Mouse (Mus musculus): ENCODE data around the gene Hadhb.

Gene Hadhb

GRCm38 (mm10) chr5:30154474-30155394 lies at the start of gene Hadhb, which contains the start of gene Hadha:
Hadhb (plus strand) TSS chr5:30155248.
Hadha (minus strand) TSS chr5:30155162.
- peak; percentile 94 for DNase-seq (ENCODE audit: low spot score)

- no peak for DNase-seq (ENCODE audit: low spot score)
Measured at GRCm38 (mm10) chr5:30105668-30106300, 49.3 kb upstream of the Hadhb start, which contains the start of gene 3110082J24Rik. 3110082J24Rik (minus strand) TSS chr5:30106086.

GRCm38 (mm10) chr5:30106756-30107155 lies 48.3 kb upstream of the Hadhb start:
- no peak for DNase-seq (ENCODE audit: low spot score)

- no peak for DNase-seq (ENCODE audit: low spot score)
Measured at GRCm38 (mm10) chr5:30107186-30107585, 47.9 kb upstream of the Hadhb start.

- DNase-seq (ENCODE audit: low spot score), result no peak
Measured at GRCm38 (mm10) chr5:30107611-30108041, 47.4 kb upstream of the Hadhb start.

- DNase-seq (ENCODE audit: low spot score), result no peak
Measured at GRCm38 (mm10) chr5:30108233-30108632, 46.8 kb upstream of the Hadhb start.

- DNase-seq (ENCODE audit: low spot score), result no peak
Measured at GRCm38 (mm10) chr5:30109899-30110298, 45.1 kb upstream of the Hadhb start.

GRCm38 (mm10) chr5:30110371-30111060 lies 44.5 kb upstream of the Hadhb start:
- no peak for DNase-seq (ENCODE audit: low spot score)

- DNase-seq (ENCODE audit: low spot score), result no peak
Measured at GRCm38 (mm10) chr5:30111126-30111525, 43.9 kb upstream of the Hadhb start.

GRCm38 (mm10) chr5:30111771-30112170 lies 43.3 kb upstream of the Hadhb start:
- DNase-seq (ENCODE audit: low spot score), result no peak

GRCm38 (mm10) chr5:30112533-30113068 lies 42.4 kb upstream of the Hadhb start:
- DNase-seq (ENCODE audit: low spot score), result no peak

GRCm38 (mm10) chr5:30113881-30114760 lies 40.9 kb upstream of the Hadhb start:
- peak; percentile 18 for DNase-seq (ENCODE audit: low spot score)

GRCm38 (mm10) chr5:30114761-30115140 lies 40.3 kb upstream of the Hadhb start:
- DNase-seq (ENCODE audit: low spot score), result no peak

- DNase-seq (ENCODE audit: low spot score), result no peak
Measured at GRCm38 (mm10) chr5:30115718-30116117, 39.3 kb upstream of the Hadhb start.

- no peak for DNase-seq (ENCODE audit: low spot score)
Measured at GRCm38 (mm10) chr5:30118018-30118417, 37.0 kb upstream of the Hadhb start.

GRCm38 (mm10) chr5:30119163-30119562 lies 35.9 kb upstream of the Hadhb start:
- no peak for DNase-seq (ENCODE audit: low spot score)

GRCm38 (mm10) chr5:30120106-30120505 lies 34.9 kb upstream of the Hadhb start:
- DNase-seq (ENCODE audit: low spot score), result no peak

- no peak for DNase-seq (ENCODE audit: low spot score)
Measured at GRCm38 (mm10) chr5:30122481-30122880, 32.6 kb upstream of the Hadhb start.

GRCm38 (mm10) chr5:30125587-30125986 lies 29.5 kb upstream of the Hadhb start:
- DNase-seq (ENCODE audit: low spot score), result no peak

GRCm38 (mm10) chr5:30126756-30127155 lies 28.3 kb upstream of the Hadhb start:
- no peak for DNase-seq (ENCODE audit: low spot score)

- DNase-seq (ENCODE audit: low spot score), result no peak
Measured at GRCm38 (mm10) chr5:30127921-30128597, 27.0 kb upstream of the Hadhb start.
